Mouse (Mus musculus) forebrain, postnatal 0 days (tissue): ENCODE measurements around the gene Acot11. TPM values are rescaled to one million over a fixed set of nuclear protein-coding genes. Genes with fewer than 3 reads are reported as not detected.

Experiments used
- ATAC-seq: fragments of 200-750 bp; cut with Nextera tagmentation; 2 replicates; pipeline ENCODE4 v1.8.0; 2017; ENCODE audit warnings: mild to moderate bottlenecking, moderate library complexity
- DNase-seq: peaks from one replicate; pipeline ENCODE4 v3.0.0-alpha.2; 2015
- H3K27ac ChIP-seq: fragments of 300-500 bp; sonication (generic); 2 replicates; pipeline ENCODE4 v1.5.1; 2014; ENCODE audit warnings: low read depth, mild to moderate bottlenecking, antibody characterized with exemption, low read length, moderate library complexity, mixed read lengths
- H3K27me3 ChIP-seq: fragments of 300-500 bp; sonication (generic); 2 replicates; pipeline ENCODE4 v1.6.1; 2014; ENCODE audit warnings: mild to moderate bottlenecking, low read length, mixed read lengths; ENCODE audit not compliant: insufficient read depth
- H3K36me3 ChIP-seq: fragments of 300-500 bp; sonication (generic); 2 replicates; pipeline ENCODE4 v1.6.1; 2014; ENCODE audit warnings: mild to moderate bottlenecking, moderate library complexity; ENCODE audit not compliant: insufficient read depth
- H3K4me1 ChIP-seq: fragments of 300-500 bp; sonication (generic); 2 replicates; pipeline ENCODE4 v1.6.1; 2014; ENCODE audit warnings: antibody characterized with exemption; ENCODE audit not compliant: insufficient read depth
- H3K4me2 ChIP-seq: fragments of 300-500 bp; sonication (generic); 2 replicates; pipeline ENCODE4 v1.6.1; 2014; ENCODE audit warnings: low read depth, mild to moderate bottlenecking, moderate library complexity
- H3K4me3 ChIP-seq: fragments of 300-500 bp; sonication (generic); 2 replicates; pipeline ENCODE4 v1.5.1; 2014; ENCODE audit warnings: low read depth, low read length, mixed read lengths
- H3K9ac ChIP-seq: fragments of 300-500 bp; sonication (generic); 2 replicates; pipeline ENCODE4 v1.6.1; 2014; ENCODE audit warnings: mild to moderate bottlenecking
- H3K9me3 ChIP-seq: fragments of 300-500 bp; sonication (generic); 2 replicates; pipeline ENCODE4 v1.6.1; 2016; ENCODE audit warnings: low read length
- CTCF ChIP-seq: sonication (generic); IDR thresholded peaks from 2 replicates; pipeline ENCODE4 v1.5.1; 2016; ENCODE audit warnings: antibody characterized with exemption, control low read depth, low read depth
- WGBS: fragments of 180-500 bp; shearing (Covaris S2); extraction: QIAGEN DNeasy Blood & Tissue Kit; methylation state at CpG from one replicate; pipeline ENCODE4 v1.1.7; 2014; 5-methylcytosine and 5-hydroxymethylcytosine counted together
- polyA plus RNA-seq: library from polyadenylated mRNA; unstranded; fragments of >200 nt; fragmentation: Nextera tagmentation; extraction: Ambion mirVana; gene quantifications from 2 replicates; pipeline ENCODE4 v1.2.1, GENCODE M21; 2015
- total RNA-seq: library from RNA; depleted of rRNA; stranded (reverse); fragments of >200 nt; gene quantifications from 2 replicates; pipeline ENCODE4 v1.2.3, GENCODE M21; 2014

Acot11 gene
- total and polyA plus RNA-seq, 2 experiments from 2014 or later = 1.2 to 5.5 TPM

DNA sequence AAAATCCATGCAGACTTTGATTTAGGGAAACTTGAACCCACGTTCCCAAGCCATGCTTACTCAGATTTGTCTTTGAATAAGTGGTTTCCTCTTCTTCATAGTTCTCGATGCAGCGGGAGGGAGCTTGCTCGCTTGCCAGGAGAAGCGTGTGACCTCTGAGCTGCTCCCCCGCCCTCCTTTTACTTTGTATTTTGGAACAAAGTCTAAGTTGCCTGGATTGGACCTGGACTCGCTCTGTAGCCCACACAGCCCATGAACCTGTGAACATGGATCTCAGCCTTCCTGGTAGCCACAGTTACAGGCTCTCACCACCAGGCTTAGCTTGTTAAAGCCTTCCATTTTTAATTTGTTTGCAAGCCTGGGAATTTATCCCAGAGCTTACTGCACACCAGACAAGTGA, 74.0 kb downstream of the Acot11 start, which contains the start of gene Mroh7:
Gene Mroh7 (minus strand): TSS at position 112 of the 400 bp plus-strand sequence.
- Histone ChIP-seq H3K36me3 (no peaks in the 10 kb centered on the region), H3K9me3 (no peaks in the 10 kb centered on the region), H3K4me2 (no peak within 1 kb of the TSS), H3K4me1 (no peaks in the 10 kb centered on the region), H3K27me3 (no peaks in the 10 kb centered on the region), H3K27ac (no peak within 1 kb of the TSS), H3K4me3 (no peak within 1 kb of the TSS), H3K9ac (no peak within 1 kb of the TSS)
- WGBS = 77% methylated on average over 7 of the region's 7 CpGs
- no peak for DNase-seq
- TF ChIP-seq CTCF = 0 out of 2 replicates have a peak, but pooled peaks have one; percentile 5
- no peak for ATAC-seq

DNA sequence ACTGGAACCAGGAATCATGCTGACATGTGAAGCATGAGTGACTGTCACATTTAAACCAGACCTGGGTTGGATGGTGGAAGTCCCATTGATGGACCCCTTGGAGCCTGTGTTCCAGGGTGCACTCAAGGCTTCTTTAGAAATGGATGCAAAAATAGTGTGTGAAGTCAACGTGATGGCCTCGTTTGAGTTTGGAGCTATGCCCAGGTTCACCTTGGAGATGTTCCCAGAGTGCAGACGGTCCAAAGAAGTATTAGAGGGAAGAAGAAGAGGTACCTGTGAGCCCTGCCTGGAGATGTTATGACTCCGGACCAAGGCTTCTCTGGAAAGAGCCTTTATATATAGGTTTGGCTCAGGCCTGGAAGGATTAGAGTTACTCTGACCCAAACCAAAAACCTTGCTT, 84.2 kb downstream of the Acot11 start:
- WGBS = 69% methylated on average over 4 of the region's 4 CpGs
- no peak for ATAC-seq

GRCm38 (mm10) chr4:106713622-106714021, 91.2 kb downstream of the Acot11 start:
- 92% methylated on average over 6 of the region's 6 CpGs for whole genome bisulfite sequencing
- TF ChIP-seq CTCF = no peak

More for the DNA sequence above, 84.2 kb downstream of the Acot11 start:
- no peak for DNase-seq
- H3K9me3 ChIP-seq = no peaks in the 10 kb centered on the region
- no peak overlapping the region for H3K4me2 ChIP-seq
- H3K9ac ChIP-seq = no peak overlapping the region
- H3K4me3 ChIP-seq = no peak overlapping the region
- H3K36me3 ChIP-seq = no peaks in the 10 kb centered on the region
- no peak for TF ChIP-seq CTCF
- no peaks in the 10 kb centered on the region for H3K27me3 ChIP-seq
- no peak overlapping the region for H3K27ac ChIP-seq
- no peaks in the 10 kb centered on the region for H3K4me1 ChIP-seq

GRCm38 (mm10) chr4:106708408-106708807, 96.4 kb downstream of the Acot11 start:
- no peaks in the 10 kb centered on the region for H3K27me3 ChIP-seq
- H3K4me3 ChIP-seq = no peak overlapping the region
- no peaks in the 10 kb centered on the region for H3K9me3 ChIP-seq
- WGBS = 2% methylated on average over 8 of the region's 8 CpGs
- DNase-seq (peak; percentile 82), ATAC-seq (peak; percentile 56)
- H3K4me1 ChIP-seq = peaks cover 19% of the 10 kb centered on the region
- peak overlapping the region; percentile 14; the same call in 1 of the 2 replicates for H3K9ac ChIP-seq
- TF ChIP-seq CTCF = peak; percentile 96
- H3K36me3 ChIP-seq = no peaks in the 10 kb centered on the region
- no peak overlapping the region for H3K27ac ChIP-seq
- H3K4me2 ChIP-seq = peak overlapping the region; percentile 33; the same call in 1 of the 2 replicates

More at GRCm38 (mm10) chr4:106713622-106714021, 91.2 kb downstream of the Acot11 start:
- H3K9me3 ChIP-seq = no peaks in the 10 kb centered on the region
- no peak overlapping the region for H3K27ac ChIP-seq
- no peak overlapping the region for H3K4me2 ChIP-seq
- H3K4me3 ChIP-seq = no peak overlapping the region
- DNase-seq (no peak), ATAC-seq (no peak)
- no peaks in the 10 kb centered on the region for H3K36me3 ChIP-seq
- no peaks in the 10 kb centered on the region for H3K27me3 ChIP-seq
- no peak overlapping the region for H3K9ac ChIP-seq
- no peaks in the 10 kb centered on the region for H3K4me1 ChIP-seq

GRCm38 (mm10) chr4:106707957-106708356, 96.8 kb downstream of the Acot11 start:
- Histone ChIP-seq H3K4me1 (peaks cover 19% of the 10 kb centered on the region), H3K36me3 (no peaks in the 10 kb centered on the region), H3K9ac (no peak overlapping the region), H3K27ac (no peak overlapping the region), H3K27me3 (no peaks in the 10 kb centered on the region), H3K9me3 (no peaks in the 10 kb centered on the region), H3K4me3 (no peak overlapping the region), H3K4me2 (peak overlapping the region; percentile 33; the same call in 1 of the 2 replicates)
- no peak for DNase-seq
- WGBS = 39% methylated on average over 5 of the region's 5 CpGs
- TF ChIP-seq CTCF = no peak
- ATAC-seq = no peak

DNA sequence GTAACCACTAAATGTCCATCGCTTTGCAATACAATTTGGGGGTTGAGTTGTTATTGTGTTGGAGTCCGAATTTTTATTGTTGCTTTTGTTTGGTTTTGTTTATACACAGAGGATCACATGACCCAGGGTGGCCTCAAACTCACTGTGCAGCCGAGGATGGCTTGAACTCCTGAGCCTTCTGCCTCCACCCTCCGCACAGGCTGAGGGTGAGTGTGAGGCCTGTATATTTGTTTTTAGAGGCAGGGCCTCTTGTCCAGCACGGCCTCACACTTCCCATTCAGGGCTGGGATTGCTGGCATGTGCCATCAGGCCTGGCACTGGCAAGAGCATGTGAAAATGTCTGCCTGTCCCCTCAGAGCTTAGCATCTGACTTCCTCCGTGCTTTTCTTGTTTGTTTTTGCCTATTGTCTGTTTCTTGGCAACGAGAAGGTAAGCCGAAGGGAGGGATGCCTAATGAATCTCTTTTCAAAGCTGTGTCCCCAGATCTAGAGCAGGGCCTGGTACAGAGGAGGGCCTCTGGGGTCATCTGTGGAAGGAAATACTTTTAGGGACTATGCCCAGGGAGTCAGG, 99.6 kb downstream of the Acot11 start:
- H3K9ac ChIP-seq = peak overlapping the region; percentile 28; the same call in 1 of the 2 replicates
- no peaks in the 10 kb centered on the region for H3K27me3 ChIP-seq
- H3K9me3 ChIP-seq = no peaks in the 10 kb centered on the region
- 17% methylated on average over 8 of the region's 8 CpGs for whole genome bisulfite sequencing
- H3K27ac ChIP-seq = peak overlapping the region; percentile 80
- no peak overlapping the region for H3K4me3 ChIP-seq
- H3K36me3 ChIP-seq = no peaks in the 10 kb centered on the region
- ATAC-seq (0 out of 2 replicates have a peak, but pooled peaks have one; percentile 12), DNase-seq (peak; percentile 38)
- H3K4me1 ChIP-seq = peaks cover 32% of the 10 kb centered on the region
- TF ChIP-seq CTCF = no peak
- H3K4me2 ChIP-seq = no peak overlapping the region

DNA sequence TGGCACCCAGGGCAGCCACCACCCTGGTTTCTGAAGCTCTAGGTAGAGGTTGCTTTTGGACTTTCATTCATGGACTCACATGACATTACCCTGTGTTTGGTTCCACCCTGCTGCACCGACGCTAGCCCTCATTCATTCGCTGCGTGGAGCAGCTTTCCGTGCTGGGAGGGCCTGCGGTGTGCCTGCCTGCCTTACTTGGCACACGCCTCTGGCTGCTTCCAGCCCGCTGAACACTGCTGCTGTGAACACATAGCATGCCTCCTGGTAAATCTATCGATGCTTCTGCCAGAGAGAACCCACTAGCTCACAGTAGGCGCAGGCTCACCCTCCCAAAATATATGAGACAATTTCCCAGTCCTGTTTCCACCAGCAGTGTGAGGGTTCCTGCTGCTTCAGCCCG, 100.4 kb downstream of the Acot11 start:
- peak; percentile 77 for DNase-seq
- ATAC-seq = peak; percentile 70
- WGBS = 20% methylated on average over 11 of the region's 11 CpGs
- no peaks in the 10 kb centered on the region for H3K9me3 ChIP-seq
- peaks cover 36% of the 10 kb centered on the region for H3K4me1 ChIP-seq
- H3K4me3 ChIP-seq = no peak overlapping the region
- TF ChIP-seq CTCF = no peak
- H3K27me3 ChIP-seq = no peaks in the 10 kb centered on the region
- no peaks in the 10 kb centered on the region for H3K36me3 ChIP-seq
- H3K4me2 ChIP-seq = no peak overlapping the region
- peak overlapping the region; percentile 80 for H3K27ac ChIP-seq
- peak overlapping the region; percentile 22; the same call in 1 of the 2 replicates for H3K9ac ChIP-seq
